Mouse (Mus musculus): ENCODE measurements around the gene Cpa5. TPM values are rescaled to one million over a fixed set of nuclear protein-coding genes. Genes with fewer than 3 reads are reported as not detected.
A peak's percentile ranks its signal among the peaks of the same experiment; 100 is the strongest.

The Cpa5 gene
- not detected for total RNA-seq (2021)
- long read RNA-seq, experiment 1: 0 reads
- long read RNA-seq, experiment 2: 0 reads

GRCm38 (mm10) chr6:30610710-30611109, at the start of gene Cpa5:
Cpa5 (plus strand) TSS chr6:30611010.
- DNase-seq: no peak

GRCm38 (mm10) chr6:30562132-30562531, 48.7 kb upstream of the Cpa5 start:
- no peak for DNase-seq

- DNase-seq: no peak
Observed at GRCm38 (mm10) chr6:30563575-30563974, 47.2 kb upstream of the Cpa5 start.

- peak; percentile 37 to 42 for DNase-seq
Observed at GRCm38 (mm10) chr6:30564051-30564450, 46.8 kb upstream of the Cpa5 start.

- DNase-seq: no peak
Observed at GRCm38 (mm10) chr6:30568069-30568468, 42.7 kb upstream of the Cpa5 start, which contains the start of gene Cpa4. Cpa4 (plus strand) TSS chr6:30568369.

- DNase-seq: no peak
Observed at GRCm38 (mm10) chr6:30569331-30569730, 41.5 kb upstream of the Cpa5 start.

- DNase-seq: no peak
Observed at GRCm38 (mm10) chr6:30570012-30570411, 40.8 kb upstream of the Cpa5 start.

- DNase-seq: no peak
Observed at GRCm38 (mm10) chr6:30572456-30573311, 38.1 kb upstream of the Cpa5 start.

GRCm38 (mm10) chr6:30573380-30573779, 37.4 kb upstream of the Cpa5 start:
- DNase-seq: no peak

- DNase-seq: no peak
Observed at GRCm38 (mm10) chr6:30574945-30575344, 35.9 kb upstream of the Cpa5 start.

GRCm38 (mm10) chr6:30576477-30577203, 34.2 kb upstream of the Cpa5 start:
- DNase-seq: no peak

GRCm38 (mm10) chr6:30579961-30580840, 30.6 kb upstream of the Cpa5 start:
- no peak for DNase-seq

GRCm38 (mm10) chr6:30580841-30581176, 30.0 kb upstream of the Cpa5 start:
- no peak for DNase-seq

- DNase-seq: no peak
Observed at GRCm38 (mm10) chr6:30586886-30587442, 23.8 kb upstream of the Cpa5 start.

- DNase-seq: no peak
Observed at GRCm38 (mm10) chr6:30589819-30590218, 21.0 kb upstream of the Cpa5 start.

GRCm38 (mm10) chr6:30591851-30592404, 18.9 kb upstream of the Cpa5 start:
- no peak for DNase-seq

- no peak for DNase-seq
Observed at GRCm38 (mm10) chr6:30592417-30592974, 18.3 kb upstream of the Cpa5 start.

- no peak for DNase-seq
Observed at GRCm38 (mm10) chr6:30594364-30594763, 16.4 kb upstream of the Cpa5 start.

- no peak for DNase-seq
Observed at GRCm38 (mm10) chr6:30596230-30596898, 14.4 kb upstream of the Cpa5 start.

- peak in 1 of 2 experiments; percentile 20 for DNase-seq
Observed at GRCm38 (mm10) chr6:30600033-30600432, 10.8 kb upstream of the Cpa5 start.

- no peak for DNase-seq
Observed at GRCm38 (mm10) chr6:30600995-30601394, 9.8 kb upstream of the Cpa5 start.
